Mouse (Mus musculus) G1E-ER4 (cell line): ENCODE data around the gene Cox5b. TPM values are rescaled to one million over a fixed set of nuclear protein-coding genes. Genes with fewer than 3 reads are reported as not detected.

ENCODE experiments used
- GATA1 ChIP-seq: IDR thresholded peaks from one replicate; pipeline ENCODE4 v1.8.0; 2012; ENCODE audit warnings: low read length, inconsistent platforms
- polyA plus RNA-seq: library from polyadenylated mRNA; stranded (reverse); fragments of >175 nt; gene quantifications from 2 replicates; pipeline ENCODE4 v1.2.3, GENCODE M21; 2012

Gene Cox5b
- polyA plus RNA-seq, 1 experiment = 2,433 TPM

- TF ChIP-seq GATA1 = no peak
Observed at GRCm38 (mm10) chr1:36674936-36675335, 16.3 kb upstream of the Cox5b start.

- no peak for TF ChIP-seq GATA1
Observed at GRCm38 (mm10) chr1:36680893-36681292, 10.4 kb upstream of the Cox5b start.

GRCm38 (mm10) chr1:36682620-36683355 is 8.5 kb upstream of the Cox5b start, which contains the start of gene Fam178b:
Fam178b (minus strand) TSS chr1:36683183.
- TF ChIP-seq GATA1 = no peak

GRCm38 (mm10) chr1:36683810-36684467 is 7.3 kb upstream of the Cox5b start:
- TF ChIP-seq GATA1 = no peak

- no peak for TF ChIP-seq GATA1
Observed at GRCm38 (mm10) chr1:36690671-36691235, 496 bp upstream of the Cox5b start.

- no peak for TF ChIP-seq GATA1
Observed at GRCm38 (mm10) chr1:36694871-36695270, 3.6 kb downstream of the Cox5b start.

- no peak for TF ChIP-seq GATA1
Observed at GRCm38 (mm10) chr1:36696411-36696810, 5.2 kb downstream of the Cox5b start.

GRCm38 (mm10) chr1:36697030-36697429 is 5.8 kb downstream of the Cox5b start:
- no peak for TF ChIP-seq GATA1

GRCm38 (mm10) chr1:36707166-36707565 is 15.9 kb downstream of the Cox5b start:
- no peak for TF ChIP-seq GATA1

GRCm38 (mm10) chr1:36707797-36708196 is 16.5 kb downstream of the Cox5b start:
- TF ChIP-seq GATA1 = no peak

GRCm38 (mm10) chr1:36708626-36709025 is 17.4 kb downstream of the Cox5b start:
- TF ChIP-seq GATA1 = no peak

- TF ChIP-seq GATA1 = no peak
Observed at GRCm38 (mm10) chr1:36709055-36709853, 18.0 kb downstream of the Cox5b start.

- TF ChIP-seq GATA1 = no peak
Observed at GRCm38 (mm10) chr1:36709854-36710280, 18.6 kb downstream of the Cox5b start, which contains the start of gene 4933424G06Rik. 4933424G06Rik (plus strand) TSS chr1:36710149.

GRCm38 (mm10) chr1:36711104-36711503 is 19.9 kb downstream of the Cox5b start:
- no peak for TF ChIP-seq GATA1

GRCm38 (mm10) chr1:36714311-36714710 is 23.1 kb downstream of the Cox5b start, which contains the start of gene Actr1b:
Actr1b (minus strand) TSS chr1:36714422.
- no peak for TF ChIP-seq GATA1

GRCm38 (mm10) chr1:36718786-36719185 is 27.5 kb downstream of the Cox5b start:
- TF ChIP-seq GATA1 = no peak
